Mouse (Mus musculus) cerebellum, adult 18-20 months (tissue): ENCODE measurements around the gene Slc44a1.

Experiments used
- DNase-seq, 2 experiments: peaks; one replicate each; pipeline ENCODE4 v3.0.0; 2021

Gene Slc44a1

GRCm38 (mm10) chr4:53539929-53540328 is 99.7 kb downstream of the Slc44a1 start:
- DNase-seq = no peak

- DNase-seq = peak in 1 of 2 experiments; percentile 27
Measured at GRCm38 (mm10) chr4:53543421-53543820, 103.2 kb downstream of the Slc44a1 start.

GRCm38 (mm10) chr4:53544889-53545288 is 104.7 kb downstream of the Slc44a1 start:
- DNase-seq = no peak

- DNase-seq = no peak
Measured at GRCm38 (mm10) chr4:53547381-53547780, 107.2 kb downstream of the Slc44a1 start.

- no peak for DNase-seq
Measured at GRCm38 (mm10) chr4:53549375-53549774, 109.2 kb downstream of the Slc44a1 start.

GRCm38 (mm10) chr4:53564618-53565017 is 124.4 kb downstream of the Slc44a1 start:
- DNase-seq = no peak

GRCm38 (mm10) chr4:53567065-53567464 is 126.9 kb downstream of the Slc44a1 start:
- no peak for DNase-seq

- DNase-seq = no peak
Measured at GRCm38 (mm10) chr4:53575558-53575957, 135.3 kb downstream of the Slc44a1 start.

- DNase-seq = no peak
Measured at GRCm38 (mm10) chr4:53587676-53588075, 147.5 kb downstream of the Slc44a1 start.

GRCm38 (mm10) chr4:53588936-53589335 is 148.7 kb downstream of the Slc44a1 start:
- DNase-seq = no peak

- DNase-seq = no peak
Measured at GRCm38 (mm10) chr4:53589466-53589865, 149.3 kb downstream of the Slc44a1 start.

- no peak for DNase-seq
Measured at GRCm38 (mm10) chr4:53590163-53590562, 149.9 kb downstream of the Slc44a1 start.

GRCm38 (mm10) chr4:53590691-53591447 is 150.7 kb downstream of the Slc44a1 start:
- DNase-seq = no peak

- no peak for DNase-seq
Measured at GRCm38 (mm10) chr4:53591536-53591935, 151.3 kb downstream of the Slc44a1 start.

- no peak for DNase-seq
Measured at GRCm38 (mm10) chr4:53591941-53592340, 151.7 kb downstream of the Slc44a1 start.

GRCm38 (mm10) chr4:53592386-53592785 is 152.2 kb downstream of the Slc44a1 start:
- no peak for DNase-seq

- peak; percentile 69 to 74 for DNase-seq
Measured at GRCm38 (mm10) chr4:53594204-53594603, 154.0 kb downstream of the Slc44a1 start.

- DNase-seq = no peak
Measured at GRCm38 (mm10) chr4:53595246-53596062, 155.2 kb downstream of the Slc44a1 start.

- DNase-seq = no peak
Measured at GRCm38 (mm10) chr4:53596063-53596895, 156.1 kb downstream of the Slc44a1 start.

- DNase-seq = no peak
Measured at GRCm38 (mm10) chr4:53600462-53600861, 160.2 kb downstream of the Slc44a1 start.

- DNase-seq = no peak
Measured at GRCm38 (mm10) chr4:53614576-53615225, 174.5 kb downstream of the Slc44a1 start.

- no peak for DNase-seq
Measured at GRCm38 (mm10) chr4:53617968-53618367, 177.8 kb downstream of the Slc44a1 start.

- no peak for DNase-seq
Measured at GRCm38 (mm10) chr4:53620104-53620503, 179.9 kb downstream of the Slc44a1 start.
